Mouse (Mus musculus) kidney, embryonic 16.5 days (tissue): ENCODE data around the gene Rgs14. TPM values are rescaled to one million over a fixed set of nuclear protein-coding genes. Genes with fewer than 3 reads are reported as not detected.

Source experiments
- ATAC-seq: fragments of 200-750 bp; cut with Nextera tagmentation; 2 replicates; pipeline ENCODE4 v1.8.0; 2017; ENCODE audit warnings: moderate TSS enrichment; ENCODE audit not compliant: low FRiP score, low TSS enrichment
- H3K27ac ChIP-seq: fragments of 300-500 bp; sonication (generic); 2 replicates; pipeline ENCODE4 v1.5.1; 2014; ENCODE audit warnings: low read length
- H3K27me3 ChIP-seq: fragments of 300-500 bp; sonication (generic); 2 replicates; pipeline ENCODE4 v1.6.1; 2014; ENCODE audit warnings: low read length, control low read depth, mixed read lengths; ENCODE audit not compliant: insufficient read depth
- H3K36me3 ChIP-seq: fragments of 300-500 bp; sonication (generic); 2 replicates; pipeline ENCODE4 v1.6.1; 2014; ENCODE audit warnings: low read length, control low read depth, mixed read lengths; ENCODE audit not compliant: insufficient read depth
- H3K4me1 ChIP-seq: fragments of 300-500 bp; sonication (generic); 2 replicates; pipeline ENCODE4 v1.6.1; 2014; ENCODE audit warnings: low read length, control low read depth, mixed read lengths; ENCODE audit not compliant: insufficient read depth
- H3K4me2 ChIP-seq: fragments of 300-500 bp; sonication (generic); replicated peaks from 2 replicates; pipeline ENCODE4 v1.6.1; 2014; ENCODE audit warnings: low read depth, low read length
- H3K4me3 ChIP-seq: fragments of 300-500 bp; sonication (generic); 2 replicates; pipeline ENCODE4 v1.5.1; 2014; ENCODE audit warnings: mild to moderate bottlenecking, low read length
- H3K9ac ChIP-seq: fragments of 300-500 bp; sonication (generic); replicated peaks from 2 replicates; pipeline ENCODE4 v1.6.1; 2014; ENCODE audit warnings: low read length
- H3K9me3 ChIP-seq: fragments of 300-500 bp; sonication (generic); 2 replicates; pipeline ENCODE4 v1.6.1; 2016; ENCODE audit warnings: low read length, control low read depth
- WGBS: fragments of 180-500 bp; shearing (Covaris S2); extraction: QIAGEN DNeasy Blood & Tissue Kit; methylation state at CpG from one replicate; pipeline ENCODE4 v1.1.7; 2014; 5-methylcytosine and 5-hydroxymethylcytosine counted together
- polyA plus RNA-seq: library from polyadenylated mRNA; unstranded; fragments of >200 nt; fragmentation: Nextera tagmentation; extraction: Ambion mirVana; gene quantifications from 2 replicates; pipeline ENCODE4 v1.2.1, GENCODE M21; 2015

Rgs14 gene
- polyA plus RNA-seq, 1 experiment from 2014 or later, result 1.3 TPM

DNA sequence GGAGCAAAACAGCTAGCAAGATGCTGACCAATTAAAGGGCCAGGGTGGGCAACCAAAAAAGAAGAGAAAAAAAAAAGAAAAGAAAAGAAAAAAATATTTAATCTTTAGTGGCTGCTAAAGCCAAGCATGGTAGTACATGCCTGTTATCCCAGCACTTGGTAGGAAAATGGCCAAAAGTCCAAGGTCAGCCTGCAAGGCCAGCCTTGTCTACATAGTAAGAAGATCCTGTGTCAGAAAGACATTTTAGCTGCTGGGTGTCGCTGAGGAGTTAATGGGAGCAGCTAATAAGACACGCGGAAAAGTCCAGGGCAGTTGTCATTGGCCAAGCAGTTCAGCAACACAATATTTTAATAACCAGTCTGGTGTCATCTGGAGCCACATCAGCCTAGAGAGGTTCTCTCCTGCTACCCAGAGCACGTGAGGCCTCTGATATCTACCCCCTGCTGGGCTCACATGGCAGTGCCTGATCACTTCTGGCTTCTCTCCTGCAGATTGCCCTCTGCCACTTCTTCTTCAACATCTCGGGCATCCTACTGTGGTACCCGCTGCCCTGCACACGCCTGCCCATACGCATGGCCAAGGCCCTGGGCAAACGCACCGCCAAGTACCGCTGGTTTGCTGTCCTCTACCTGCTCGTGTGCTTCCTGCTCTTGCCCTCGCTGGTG, 43.2 kb downstream of the Rgs14 start:
- Histone ChIP-seq H3K9me3 (no peaks in the 10 kb centered on the region), H3K27me3 (0 out of 2 replicates have a peak, but pooled peaks cover 3% of the 10 kb centered on the region), H3K4me3 (no peak overlapping the region), H3K4me1 (peaks cover 8% of the 10 kb centered on the region), H3K27ac (no peak overlapping the region), H3K9ac (no peak overlapping the region), H3K4me2 (no peak overlapping the region), H3K36me3 (no peaks in the 10 kb centered on the region)
- no peak for ATAC-seq
- WGBS, result 76% methylated on average over 13 of the region's 13 CpGs

DNA sequence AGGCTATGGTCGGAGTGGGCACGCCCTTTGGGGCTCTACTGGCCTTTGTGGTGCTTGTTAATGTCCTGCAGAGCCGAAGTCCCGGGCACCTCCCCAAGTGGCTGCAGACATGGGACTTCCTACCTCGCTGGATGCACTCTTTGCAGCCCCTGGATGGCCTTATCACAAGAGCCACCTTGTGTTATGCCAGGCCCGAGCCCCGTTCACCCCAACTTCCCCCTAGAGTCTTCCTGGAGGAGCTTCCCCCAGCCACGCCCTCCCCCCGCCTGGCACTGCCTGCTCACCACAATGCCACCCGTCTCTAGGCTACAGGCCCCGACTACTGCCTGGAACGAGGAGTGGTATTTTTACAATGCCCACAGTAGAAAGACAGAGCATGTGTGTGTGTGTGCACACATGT, 43.8 kb downstream of the Rgs14 start:
- no peak for ATAC-seq
- peaks cover 3% of the 10 kb centered on the region; the same call in 1 of the 2 replicates for H3K27me3 ChIP-seq
- H3K27ac ChIP-seq, result no peak overlapping the region
- H3K36me3 ChIP-seq, result no peaks in the 10 kb centered on the region
- peaks cover 13% of the 10 kb centered on the region for H3K4me1 ChIP-seq
- H3K4me3 ChIP-seq, result no peak overlapping the region
- no peak overlapping the region for H3K4me2 ChIP-seq
- H3K9ac ChIP-seq, result no peak overlapping the region
- H3K9me3 ChIP-seq, result no peaks in the 10 kb centered on the region
- WGBS, result 82% methylated on average over 12 of the region's 12 CpGs

GRCm38 (mm10) chr13:55414743-55415380, 45.3 kb downstream of the Rgs14 start, which contains the start of gene Pfn3:
Gene Pfn3 (minus strand): TSS chr13:55415232.
- no peaks in the 10 kb centered on the region for H3K9me3 ChIP-seq
- H3K4me2 ChIP-seq, result peak within 1 kb of the TSS; percentile 59
- peak within 1 kb of the TSS; percentile 43 for H3K4me3 ChIP-seq
- H3K27ac ChIP-seq, result no peak within 1 kb of the TSS
- peak; percentile 74 for ATAC-seq
- no peaks in the 10 kb centered on the region for H3K36me3 ChIP-seq
- H3K27me3 ChIP-seq, result peaks cover 14% of the 10 kb centered on the region
- 9% methylated on average over 41 of the region's 41 CpGs for WGBS
- peak within 1 kb of the TSS; percentile 33 for H3K9ac ChIP-seq
- peaks cover 16% of the 10 kb centered on the region for H3K4me1 ChIP-seq

- Histone ChIP-seq H3K9me3 (no peaks in the 10 kb centered on the region), H3K4me1 (peaks cover 31% of the 10 kb centered on the region), H3K4me2 (0 out of 2 replicates have a peak overlapping the region, but pooled peaks have one; percentile 15), H3K4me3 (no peak overlapping the region), H3K27me3 (peaks cover 42% of the 10 kb centered on the region), H3K36me3 (no peaks in the 10 kb centered on the region), H3K27ac (no peak overlapping the region), H3K9ac (no peak overlapping the region)
- ATAC-seq, result peak; percentile 68
- 11% methylated on average over 12 of the region's 12 CpGs for WGBS
These were observed 48.5 kb downstream of the Rgs14 start for GRCm38 (mm10) chr13:55418004-55418403.

DNA sequence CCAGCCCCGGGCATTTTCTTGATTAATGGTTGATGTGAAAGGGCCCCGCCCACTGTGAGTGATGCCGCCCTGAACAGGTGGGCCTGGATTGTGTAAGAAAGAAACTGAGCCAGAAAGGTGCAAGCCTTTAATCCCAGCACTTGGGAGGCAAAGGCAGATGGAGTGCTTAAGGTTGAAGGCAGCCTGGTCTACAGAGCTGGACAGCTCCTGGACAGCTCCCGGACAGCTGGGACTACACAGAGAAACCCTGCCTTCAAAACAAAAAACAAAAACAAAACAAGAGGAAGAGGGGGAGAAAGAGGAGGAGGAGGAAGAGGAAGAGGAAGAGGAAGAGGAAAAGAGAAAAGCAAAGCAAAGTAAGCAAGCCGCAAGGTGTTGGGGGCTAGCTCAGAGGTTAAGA, 49.6 kb downstream of the Rgs14 start:
- Histone ChIP-seq H3K9ac (no peak overlapping the region), H3K27ac (no peak overlapping the region), H3K4me3 (no peak overlapping the region), H3K27me3 (peaks cover 42% of the 10 kb centered on the region), H3K4me1 (peaks cover 31% of the 10 kb centered on the region), H3K4me2 (no peak overlapping the region), H3K36me3 (no peaks in the 10 kb centered on the region), H3K9me3 (no peaks in the 10 kb centered on the region)
- ATAC-seq, result no peak
- WGBS, result 73% methylated on average over 5 of the region's 5 CpGs

DNA sequence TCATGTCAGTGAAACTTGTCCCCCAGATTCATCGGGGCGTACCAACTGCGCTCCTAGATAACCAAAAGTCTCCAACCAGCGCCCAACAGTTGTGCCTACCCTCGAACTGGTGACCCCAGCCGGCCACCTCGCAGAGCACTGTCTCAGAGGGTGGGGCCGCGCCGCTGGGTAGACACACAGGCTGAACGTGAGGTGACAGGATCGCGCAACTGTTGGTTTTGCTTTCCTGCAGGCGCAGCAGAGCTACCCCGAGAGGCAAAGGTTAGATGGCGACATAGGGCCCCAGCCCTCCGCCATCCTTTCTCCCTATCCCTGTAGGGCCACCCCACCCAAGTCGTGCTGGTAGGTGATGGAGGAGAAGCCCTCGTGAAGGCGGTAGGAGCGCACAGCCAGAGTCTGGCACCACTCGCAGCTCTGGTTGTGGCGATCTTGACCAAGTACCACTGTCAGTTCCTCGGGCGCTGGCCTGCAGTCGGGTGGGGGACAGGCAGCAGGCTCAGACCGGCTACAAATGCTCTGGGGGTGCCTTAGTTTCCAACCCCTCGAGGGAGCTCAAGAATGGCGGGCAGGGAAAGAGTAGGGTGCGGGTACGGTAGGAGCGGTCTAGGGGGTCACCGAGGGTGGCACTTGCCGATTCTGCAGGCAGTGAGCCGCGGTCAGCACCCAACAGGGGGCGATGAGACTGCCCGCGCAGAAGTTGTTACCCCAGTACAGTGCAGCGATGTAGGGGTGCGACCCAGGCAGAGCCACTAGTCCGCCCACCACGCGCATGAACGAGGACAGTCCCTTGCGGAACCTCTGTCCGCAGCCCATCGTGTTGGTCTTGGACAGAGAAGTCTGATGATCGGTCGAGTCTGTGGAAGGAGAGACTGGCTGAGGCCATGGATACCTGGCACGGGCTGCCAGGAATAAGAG, 50.7 kb downstream of the Rgs14 start:
- H3K9ac ChIP-seq, result no peak overlapping the region

DNA sequence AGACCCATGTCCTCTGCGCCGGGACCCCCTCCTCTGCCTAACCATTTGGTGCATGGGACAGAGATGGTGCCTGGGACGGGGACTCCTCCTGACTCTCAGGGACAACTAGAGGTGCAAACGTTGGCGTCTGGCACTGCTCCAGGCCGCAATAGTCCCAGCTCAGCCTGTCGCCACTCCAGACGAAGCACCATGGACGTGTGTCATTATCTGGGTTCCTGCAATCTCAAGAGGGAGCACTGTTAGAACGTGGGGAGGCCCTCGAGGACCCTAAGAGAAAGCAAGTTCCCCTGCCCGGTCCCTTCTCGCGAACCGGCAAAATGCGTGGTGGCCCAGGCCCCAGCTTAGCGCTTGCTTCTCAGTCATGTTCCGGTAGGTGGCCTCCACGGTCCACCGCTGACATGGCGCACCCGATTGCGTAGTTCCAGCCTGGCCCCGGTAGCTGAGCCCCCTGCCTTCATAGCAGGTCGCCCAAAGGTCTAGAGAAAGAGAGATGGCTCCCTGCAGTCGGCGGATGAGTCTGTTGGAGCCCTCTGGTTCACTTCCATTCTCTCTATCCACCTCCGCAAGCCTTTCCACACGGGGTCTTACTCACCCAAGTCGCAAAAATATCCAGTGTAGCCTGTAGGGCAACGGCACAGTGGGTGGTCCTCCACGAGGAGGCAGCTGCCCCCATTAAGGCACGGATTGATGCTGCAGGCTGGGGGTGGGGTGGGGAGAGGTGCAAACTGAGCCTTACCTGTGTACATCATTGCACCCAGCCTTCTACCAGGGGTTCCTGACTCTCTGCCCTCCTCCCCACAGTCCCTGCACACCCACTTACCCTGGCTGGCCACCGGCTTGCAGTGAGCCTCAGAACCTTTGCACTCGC, 51.6 kb downstream of the Rgs14 start:
- ATAC-seq, result peak; percentile 50; the same call in 1 of the 2 replicates
- peaks cover 23% of the 10 kb centered on the region for H3K4me1 ChIP-seq
- WGBS, result 10% methylated on average over 35 of the region's 35 CpGs
- H3K36me3 ChIP-seq, result no peaks in the 10 kb centered on the region
- peak overlapping the region; percentile 51 for H3K4me2 ChIP-seq
- H3K9ac ChIP-seq, result peak overlapping the region; percentile 47
- no peaks in the 10 kb centered on the region for H3K9me3 ChIP-seq
- H3K4me3 ChIP-seq, result peak overlapping the region; percentile 29
- H3K27me3 ChIP-seq, result peaks cover 42% of the 10 kb centered on the region
- no peak overlapping the region for H3K27ac ChIP-seq

More for the DNA sequence above, 50.7 kb downstream of the Rgs14 start:
- 29% methylated on average over 51 of the region's 51 CpGs for WGBS
- Histone ChIP-seq H3K27me3 (peaks cover 42% of the 10 kb centered on the region), H3K36me3 (no peaks in the 10 kb centered on the region), H3K4me3 (no peak overlapping the region), H3K9me3 (no peaks in the 10 kb centered on the region), H3K4me2 (peak overlapping the region; percentile 51; the same call in 1 of the 2 replicates), H3K4me1 (peaks cover 24% of the 10 kb centered on the region), H3K27ac (no peak overlapping the region)
- no peak for ATAC-seq

- ATAC-seq, result no peak
- 93% methylated on average over 10 of the region's 10 CpGs for WGBS
- Histone ChIP-seq H3K9me3 (no peaks in the 10 kb centered on the region), H3K4me2 (no peak within 1 kb of the TSS), H3K4me1 (peaks cover 1% of the 10 kb centered on the region; the same call in 1 of the 2 replicates), H3K9ac (no peak within 1 kb of the TSS), H3K27me3 (peaks cover 11% of the 10 kb centered on the region), H3K27ac (no peak within 1 kb of the TSS), H3K4me3 (no peak within 1 kb of the TSS), H3K36me3 (no peaks in the 10 kb centered on the region)
These were observed 57.1 kb downstream of the Rgs14 start, which contains the start of gene F12 for GRCm38 (mm10) chr13:55426613-55427012. Gene F12 (minus strand): TSS chr13:55426793.
